In the genomic region with DNA sequence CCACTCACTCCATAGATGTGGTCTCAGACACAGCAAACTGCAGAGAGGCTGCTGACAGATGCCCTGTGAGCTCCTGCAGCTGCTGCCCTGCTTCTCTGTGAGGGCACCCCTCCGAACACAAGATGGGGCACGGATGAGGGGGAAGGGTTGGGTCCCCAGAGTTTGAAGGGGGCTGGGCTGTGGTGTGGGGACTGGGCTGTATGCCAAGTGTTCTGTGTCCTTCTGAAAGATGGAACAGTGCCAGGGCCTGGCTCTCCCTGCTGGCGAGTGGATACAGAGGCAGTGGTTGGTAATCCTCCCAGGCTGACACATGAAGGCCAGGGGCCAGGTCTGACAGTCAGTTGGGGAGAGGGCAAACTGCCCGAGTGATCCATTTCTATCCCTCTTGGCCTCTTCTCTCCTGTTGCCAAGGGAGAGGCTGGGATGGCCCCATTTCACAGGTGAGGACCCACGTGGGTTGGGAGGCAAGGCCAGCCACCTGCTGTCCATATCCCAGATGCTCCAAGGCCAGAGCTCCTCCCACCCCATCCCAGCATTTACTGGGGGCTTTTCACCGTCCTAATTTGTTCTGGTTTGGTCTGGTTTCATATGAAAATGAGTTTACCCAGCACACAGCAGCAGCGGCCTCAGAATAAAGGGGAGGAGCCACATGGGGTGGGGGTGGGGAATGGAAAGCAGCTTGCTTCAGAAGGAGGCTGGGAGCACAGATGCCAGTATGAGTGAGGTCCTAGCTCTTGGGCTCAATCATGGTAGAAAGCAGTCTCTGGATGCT, we compare ENCODE assay signal across 8 mouse cellular contexts.
DNase-seq lines count a peak whose midpoint lies in the region; ATAC-seq lines count a peak whose summit lies in the region.

No protein-coding gene starts in this region.

- ATAC-seq in intestine, embryonic 16.5 days: peak; percentile 58

- no peaks in the 10 kb centered on the region for H3K36me3 ChIP-seq in intestine, embryonic 16.5 days (ENCODE audit: control insufficient read depth, insufficient read depth, low read length)

- H3K4me3 ChIP-seq in intestine, embryonic 16.5 days (ENCODE audit: low read length): no peak overlapping the region

- no peak overlapping the region for H3K27ac ChIP-seq in intestine, embryonic 16.5 days (ENCODE audit: low read length)

- WGBS in intestine, embryonic 16.5 days: 41% methylated on average over 7 of the region's 7 CpGs

- H3K27me3 ChIP-seq in intestine, embryonic 16.5 days (replicated peaks; ENCODE audit: control insufficient read depth, insufficient read depth, low read length): no peaks in the 10 kb centered on the region

- no peak overlapping the region for H3K9ac ChIP-seq in intestine, embryonic 16.5 days (ENCODE audit: low read depth, low read length)

- peaks cover 14% of the 10 kb centered on the region for H3K4me1 ChIP-seq in intestine, embryonic 16.5 days (ENCODE audit: control insufficient read depth, insufficient read depth, low read length)

- no peak overlapping the region for H3K4me2 ChIP-seq in intestine, embryonic 16.5 days (ENCODE audit: low read depth, low read length)

- no peaks in the 10 kb centered on the region for H3K9me3 ChIP-seq in intestine, embryonic 16.5 days (ENCODE audit: control insufficient read depth, low read length)

- peak; percentile 26 to 54 for DNase-seq in frontal cortex, postnatal 10 days (ENCODE audit: low spot score in 2 of 2)
- DNase-seq in frontal cortex, adult 2 months (ENCODE audit: extremely low spot score in 1 of 2, low spot score in 1 of 2): no peak
- peak; percentile 40 for DNase-seq in right cerebral cortex, postnatal 14 days
- no peak for DNase-seq in right cerebral cortex, postnatal 36 days (ENCODE audit: low spot score in 2 of 2)
- no peak for DNase-seq in ovary, postnatal 36 days (ENCODE audit: low spot score)
- DNase-seq in thymus, postnatal 10 days (ENCODE audit: low spot score in 2 of 2): no peak
- no peak for DNase-seq in c-Kit-positive CD71-positive TER-119-positive erythroid progenitor cells, embryonic 14.5 days (ENCODE audit: low spot score)

Comparison
In these comparisons a context has a peak if more than half of its experiments do, and no peak if none do; other contexts are left out.
1. DNase-seq: peak in frontal cortex, postnatal 10 days (2 of 2) and right cerebral cortex, postnatal 14 days (single experiment); none in frontal cortex, adult 2 months (0 of 2), right cerebral cortex, postnatal 36 days (0 of 2), ovary, postnatal 36 days (single experiment), thymus, postnatal 10 days (0 of 2) and c-Kit-positive CD71-positive TER-119-positive erythroid progenitor cells, embryonic 14.5 days (single experiment).